Mouse (Mus musculus): ENCODE results near the gene Coq6. TPM values are rescaled to one million over a fixed set of nuclear protein-coding genes. Genes with fewer than 3 reads are reported as not detected.

The Coq6 gene
- total RNA-seq, 2 experiments from 2014 or later: 24.8 to 25.0 TPM

GRCm38 (mm10) chr12:84392681-84393080 lies 31.2 kb downstream of the Coq6 start:
- intact Hi-C loops (cut with DNase I): no loop called here

GRCm38 (mm10) chr12:84393847-84394246 lies 32.4 kb downstream of the Coq6 start:
- intact Hi-C loops (cut with DNase I): no loop called here
- DNase-seq: no peak

More at GRCm38 (mm10) chr12:84392681-84393080, 31.2 kb downstream of the Coq6 start:
- no peak for DNase-seq

- DNase-seq: no peak
- intact Hi-C loops (cut with DNase I): no loop called here
Observed at GRCm38 (mm10) chr12:84396947-84397679, 35.7 kb downstream of the Coq6 start.

GRCm38 (mm10) chr12:84397685-84398084 lies 36.2 kb downstream of the Coq6 start:
- intact Hi-C loops (cut with DNase I): no loop called here
- no peak for DNase-seq

GRCm38 (mm10) chr12:84398629-84399028 lies 37.2 kb downstream of the Coq6 start:
- DNase-seq: no peak
- intact Hi-C loops (cut with DNase I): no loop called here

- intact Hi-C loops (cut with DNase I): no loop called here
- DNase-seq: no peak
Observed at GRCm38 (mm10) chr12:84399135-84399534, 37.7 kb downstream of the Coq6 start.

GRCm38 (mm10) chr12:84399663-84400062 lies 38.2 kb downstream of the Coq6 start:
- intact Hi-C loops (cut with DNase I): no loop called here
- no peak for DNase-seq

- no peak for DNase-seq
- intact Hi-C loops (cut with DNase I): no loop called here
Observed at GRCm38 (mm10) chr12:84400068-84400467, 38.6 kb downstream of the Coq6 start.

DNA sequence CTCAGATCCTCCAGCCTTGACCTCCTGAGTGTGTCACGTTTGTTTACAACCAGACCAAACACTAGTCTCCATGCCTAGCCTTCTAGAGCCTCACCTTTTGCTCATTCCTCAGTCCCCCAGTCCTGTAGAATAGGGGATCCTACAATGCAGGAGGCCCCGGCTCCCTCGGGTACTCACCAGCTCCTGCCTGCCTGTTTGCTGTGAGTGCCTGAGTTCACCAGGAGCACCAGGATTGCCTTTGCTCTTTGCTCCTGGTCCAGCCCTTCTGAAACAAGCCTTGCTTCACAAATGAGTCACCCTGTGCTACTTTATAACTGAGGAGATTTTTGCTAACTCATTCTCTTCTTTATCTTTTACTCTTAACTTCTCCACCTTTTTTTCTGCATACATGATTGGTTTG lies 39.2 kb downstream of the Coq6 start:
- no peak for DNase-seq
- intact Hi-C loops (cut with DNase I): no loop called here

GRCm38 (mm10) chr12:84402923-84403322 lies 41.5 kb downstream of the Coq6 start:
- intact Hi-C loops (cut with DNase I): no loop called here
- DNase-seq: no peak

GRCm38 (mm10) chr12:84404541-84404940 lies 43.1 kb downstream of the Coq6 start:
- intact Hi-C loops (cut with DNase I): no loop called here
- no peak for DNase-seq

DNA sequence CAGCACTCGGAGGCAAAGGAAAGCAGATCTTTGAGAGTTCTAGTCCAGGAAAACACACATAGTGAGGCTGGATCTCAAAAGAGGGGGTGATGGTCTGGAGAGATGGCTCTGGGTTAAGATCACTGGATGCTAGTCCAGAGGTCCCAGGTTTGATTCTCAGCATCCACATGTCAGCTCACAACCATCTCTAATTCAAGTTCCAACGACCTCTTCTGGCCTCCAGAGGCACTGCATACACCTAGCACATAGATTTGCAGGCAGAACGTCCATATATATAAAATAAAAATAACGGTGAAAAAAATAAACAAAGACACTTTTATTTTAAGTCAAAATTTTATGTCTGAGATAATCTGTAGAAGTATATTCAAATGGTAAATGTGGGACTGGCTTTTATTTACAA lies 45.8 kb downstream of the Coq6 start:
- intact Hi-C loops (cut with DNase I): no loop called here
- no peak for DNase-seq

- DNase-seq: no peak
- intact Hi-C loops (cut with DNase I): no loop called here
Observed at GRCm38 (mm10) chr12:84407874-84408818, 46.7 kb downstream of the Coq6 start.

- intact Hi-C loops (cut with DNase I): no loop called here
Observed at GRCm38 (mm10) chr12:84408819-84409507, 47.5 kb downstream of the Coq6 start, which contains the start of the genes Entpd5 and Bbof1. Entpd5 (minus strand) TSS chr12:84409029. Bbof1 (plus strand) TSS chr12:84409071.

GRCm38 (mm10) chr12:84416834-84417604 lies 55.6 kb downstream of the Coq6 start, which contains the start of gene Rnf113a2:
Rnf113a2 (plus strand) TSS chr12:84417196.
- intact Hi-C loops (cut with DNase I): loop anchor here (5.0 kb wide), 1 partner anchor 35 kb away; the partner anchor contains the start of genes Aldh6a1 and Lin52

More at GRCm38 (mm10) chr12:84408819-84409507, 47.5 kb downstream of the Coq6 start, which contains the start of the genes Entpd5 and Bbof1:
- peak; percentile 85 to 86 for DNase-seq

DNA sequence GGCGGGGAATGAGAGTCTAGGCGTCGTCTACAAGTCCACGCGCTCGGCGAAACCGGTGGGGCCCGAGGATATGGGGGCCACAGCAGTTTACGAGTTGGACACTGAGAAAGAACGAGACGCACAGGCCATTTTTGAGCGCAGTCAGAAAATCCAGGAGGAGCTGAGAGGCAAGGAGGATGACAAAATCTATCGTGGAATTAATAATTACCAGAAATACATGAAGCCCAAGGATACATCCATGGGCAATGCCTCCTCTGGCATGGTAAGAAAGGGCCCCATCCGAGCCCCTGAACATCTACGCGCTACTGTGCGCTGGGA lies 56.1 kb downstream of the Coq6 start:
- intact Hi-C loops (cut with DNase I): loop anchor here (5.0 kb wide), 1 partner anchor 35 kb away; the partner anchor contains the start of genes Aldh6a1 and Lin52
- no peak for DNase-seq

More at GRCm38 (mm10) chr12:84416834-84417604, 55.6 kb downstream of the Coq6 start, which contains the start of gene Rnf113a2:
- DNase-seq: peak; percentile 65 to 71
